Mouse (Mus musculus) ES-E14 (cell line): ENCODE measurements around the gene Glrx5.

Experiments
- CHD2 ChIP-seq: IDR thresholded peaks from 2 replicates; pipeline ENCODE4 v1.6.1; 2014; ENCODE audit warnings: mild to moderate bottlenecking, low read depth, low read length, inconsistent platforms
- HCFC1 ChIP-seq: IDR thresholded peaks from 2 replicates; pipeline ENCODE4 v1.6.1; 2012; ENCODE audit warnings: low read length, inconsistent platforms, borderline replicate concordance; ENCODE audit not compliant: insufficient read depth
- MAFK ChIP-seq: IDR thresholded peaks from 2 replicates; pipeline ENCODE4 v1.6.1; 2014; ENCODE audit warnings: mild to moderate bottlenecking, low read depth, low read length, inconsistent platforms; ENCODE audit not compliant: insufficient read depth
- ZNF384 ChIP-seq: IDR thresholded peaks from 2 replicates; pipeline ENCODE4 v1.6.1; 2012; ENCODE audit warnings: low read depth, low read length, inconsistent platforms

DNA sequence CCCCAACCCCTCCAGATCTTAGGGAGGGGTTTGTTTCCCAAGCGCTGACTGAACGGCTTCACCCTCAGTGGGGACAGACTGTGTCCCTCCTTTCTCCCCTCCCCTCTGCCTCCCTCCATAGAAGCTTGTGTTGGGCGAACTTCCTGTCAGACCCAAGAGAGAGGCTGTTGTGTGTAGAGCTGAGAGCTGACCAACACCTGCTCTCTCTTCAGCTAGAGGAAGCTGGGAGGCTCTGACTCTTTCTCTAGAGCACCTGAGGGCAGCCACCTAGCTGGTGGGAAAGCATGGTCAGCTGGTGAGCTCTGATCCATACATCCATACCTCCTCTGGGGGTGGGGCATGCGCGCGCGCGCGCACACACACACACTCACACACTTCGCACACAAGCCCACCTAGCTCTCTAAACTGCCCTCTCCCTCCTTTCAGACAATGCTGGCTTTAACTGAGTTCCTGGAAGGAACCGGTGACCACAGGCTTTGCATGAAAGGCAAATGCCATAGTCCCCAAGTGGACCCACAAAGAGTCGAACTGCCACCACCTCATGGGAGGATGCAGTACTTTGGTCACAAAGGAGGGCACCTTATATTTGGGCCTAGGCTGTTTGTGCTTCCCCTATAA lies 37.1 kb upstream of the Glrx5 start:
- no peak for TF ChIP-seq MAFK
- no peak for TF ChIP-seq ZNF384
- no peak for TF ChIP-seq CHD2
- no peak for TF ChIP-seq HCFC1
